Mouse (Mus musculus) neural tube, embryonic 14.5 days (tissue): ENCODE data around the gene Hoxb6. TPM values are rescaled to one million over a fixed set of nuclear protein-coding genes. Genes with fewer than 3 reads are reported as not detected.

ENCODE experiments used
- ATAC-seq: fragments of 200-750 bp; cut with Nextera tagmentation; 2 replicates; pipeline ENCODE4 v1.8.0; 2017; ENCODE audit warnings: low read depth, mild to moderate bottlenecking, moderate TSS enrichment, moderate library complexity
- H3K27ac ChIP-seq: fragments of 300-500 bp; sonication (generic); 2 replicates; pipeline ENCODE4 v1.5.1; 2014; ENCODE audit warnings: low read depth, mild to moderate bottlenecking, control low read depth, low read length, moderate library complexity, mixed read lengths
- H3K27me3 ChIP-seq: fragments of 300-500 bp; sonication (generic); 2 replicates; pipeline ENCODE4 v1.6.1; 2014; ENCODE audit warnings: low read length; ENCODE audit not compliant: control insufficient read depth, insufficient read depth
- H3K36me3 ChIP-seq: fragments of 300-500 bp; sonication (generic); 2 replicates; pipeline ENCODE4 v1.6.1; 2014; ENCODE audit warnings: low read length, mixed read lengths; ENCODE audit not compliant: control insufficient read depth, insufficient read depth
- H3K4me1 ChIP-seq: fragments of 300-500 bp; sonication (generic); 2 replicates; pipeline ENCODE4 v1.6.1; 2014; ENCODE audit warnings: low read length; ENCODE audit not compliant: control insufficient read depth, insufficient read depth
- H3K4me2 ChIP-seq: fragments of 300-500 bp; sonication (generic); 2 replicates; pipeline ENCODE4 v1.6.1; 2014; ENCODE audit warnings: mild to moderate bottlenecking, low read depth, low read length, control low read depth
- H3K4me3 ChIP-seq: fragments of 300-500 bp; sonication (generic); 2 replicates; pipeline ENCODE4 v1.5.1; 2014; ENCODE audit warnings: low read depth, low read length, control low read depth, mixed read lengths
- H3K9ac ChIP-seq: fragments of 300-500 bp; sonication (generic); replicated peaks from 2 replicates; pipeline ENCODE4 v1.6.1; 2014; ENCODE audit warnings: low read depth, mild to moderate bottlenecking, control low read depth, low read length, mixed read lengths
- H3K9me3 ChIP-seq: fragments of 300-500 bp; sonication (generic); 2 replicates; pipeline ENCODE4 v1.6.1; 2016; ENCODE audit warnings: low read length; ENCODE audit not compliant: control insufficient read depth
- WGBS: fragments of 180-500 bp; shearing (Covaris S2); extraction: QIAGEN DNeasy Blood & Tissue Kit; methylation state at CpG from one replicate; pipeline ENCODE4 v1.1.7; 2014; 5-methylcytosine and 5-hydroxymethylcytosine counted together
- polyA plus RNA-seq: library from polyadenylated mRNA; unstranded; fragments of >200 nt; fragmentation: Nextera tagmentation; extraction: Ambion mirVana; gene quantifications from 2 replicates; pipeline ENCODE4 v1.2.1, GENCODE M21; 2014

Gene Hoxb6
- polyA plus RNA-seq, 1 experiment from 2014 or later, result 138 TPM

GRCm38 (mm10) chr11:96303151-96304099, 11.1 kb downstream of the Hoxb6 start, which contains the start of gene Hoxb5:
Gene Hoxb5 (plus strand): TSS chr11:96303336.
- H3K4me2 ChIP-seq, result peak within 1 kb of the TSS; percentile 100
- peaks cover 39% of the 10 kb centered on the region for H3K36me3 ChIP-seq
- peak within 1 kb of the TSS; percentile 95 for H3K4me3 ChIP-seq
- no peaks in the 10 kb centered on the region for H3K9me3 ChIP-seq
- 1% methylated on average over 69 of the region's 69 CpGs for whole genome bisulfite sequencing
- H3K27me3 ChIP-seq, result no peaks in the 10 kb centered on the region
- peak within 1 kb of the TSS; percentile 100 for H3K27ac ChIP-seq
- H3K9ac ChIP-seq, result peak within 1 kb of the TSS; percentile 100
- ATAC-seq, result peak; percentile 55
- H3K4me1 ChIP-seq, result peaks cover 47% of the 10 kb centered on the region

GRCm38 (mm10) chr11:96304381-96305195, 12.3 kb downstream of the Hoxb6 start:
- H3K27ac ChIP-seq, result peak overlapping the region; percentile 100
- H3K27me3 ChIP-seq, result no peaks in the 10 kb centered on the region
- WGBS, result 2% methylated on average over 38 of the region's 38 CpGs
- peak overlapping the region; percentile 95 for H3K4me3 ChIP-seq
- no peaks in the 10 kb centered on the region for H3K9me3 ChIP-seq
- peak overlapping the region; percentile 100 for H3K9ac ChIP-seq
- peaks cover 55% of the 10 kb centered on the region for H3K4me1 ChIP-seq
- peaks cover 39% of the 10 kb centered on the region for H3K36me3 ChIP-seq
- peak overlapping the region; percentile 100 for H3K4me2 ChIP-seq
- no peak for ATAC-seq

GRCm38 (mm10) chr11:96305505-96306182, 13.4 kb downstream of the Hoxb6 start:
- no peaks in the 10 kb centered on the region for H3K27me3 ChIP-seq
- no peak for ATAC-seq
- H3K4me2 ChIP-seq, result peak overlapping the region; percentile 100
- H3K36me3 ChIP-seq, result peaks cover 37% of the 10 kb centered on the region
- peak overlapping the region; percentile 100 for H3K9ac ChIP-seq
- 16% methylated on average over 6 of the region's 6 CpGs for WGBS
- peak overlapping the region; percentile 95 for H3K4me3 ChIP-seq
- H3K9me3 ChIP-seq, result no peaks in the 10 kb centered on the region
- H3K4me1 ChIP-seq, result peaks cover 57% of the 10 kb centered on the region
- peak overlapping the region; percentile 100 for H3K27ac ChIP-seq

- peak overlapping the region; percentile 100 for H3K4me2 ChIP-seq
- H3K9me3 ChIP-seq, result no peaks in the 10 kb centered on the region
- peak overlapping the region; percentile 95 for H3K4me3 ChIP-seq
- peaks cover 31% of the 10 kb centered on the region; the same call in 1 of the 2 replicates for H3K36me3 ChIP-seq
- 9% methylated on average over 7 of the region's 7 CpGs for WGBS
- no peaks in the 10 kb centered on the region for H3K27me3 ChIP-seq
- ATAC-seq, result 0 out of 2 replicates have a peak, but pooled peaks have one; percentile 1
- H3K27ac ChIP-seq, result peak overlapping the region; percentile 100
- peak overlapping the region; percentile 100 for H3K9ac ChIP-seq
- H3K4me1 ChIP-seq, result peaks cover 59% of the 10 kb centered on the region
Observed at GRCm38 (mm10) chr11:96306183-96306907, 14.1 kb downstream of the Hoxb6 start.

- no peaks in the 10 kb centered on the region for H3K27me3 ChIP-seq
- peak; percentile 77 for ATAC-seq
- peak overlapping the region; percentile 100 for H3K4me2 ChIP-seq
- peak overlapping the region; percentile 100 for H3K27ac ChIP-seq
- WGBS, result 4% methylated on average over 13 of the region's 13 CpGs
- peak overlapping the region; percentile 95 for H3K4me3 ChIP-seq
- no peaks in the 10 kb centered on the region for H3K9me3 ChIP-seq
- peaks cover 59% of the 10 kb centered on the region for H3K4me1 ChIP-seq
- peaks cover 26% of the 10 kb centered on the region; the same call in 1 of the 2 replicates for H3K36me3 ChIP-seq
- H3K9ac ChIP-seq, result peak overlapping the region; percentile 100
Observed at GRCm38 (mm10) chr11:96306908-96307269, 14.6 kb downstream of the Hoxb6 start.

GRCm38 (mm10) chr11:96308763-96309162, 16.5 kb downstream of the Hoxb6 start:
- H3K36me3 ChIP-seq, result peaks cover 18% of the 10 kb centered on the region; the same call in 1 of the 2 replicates
- H3K9ac ChIP-seq, result peak overlapping the region; percentile 100
- WGBS, result 5% methylated on average over 4 of the region's 4 CpGs
- H3K4me2 ChIP-seq, result peak overlapping the region; percentile 100
- peak overlapping the region; percentile 100 for H3K27ac ChIP-seq
- ATAC-seq, result no peak
- H3K4me1 ChIP-seq, result peaks cover 65% of the 10 kb centered on the region
- H3K27me3 ChIP-seq, result no peaks in the 10 kb centered on the region
- peak overlapping the region; percentile 95 for H3K4me3 ChIP-seq
- H3K9me3 ChIP-seq, result no peaks in the 10 kb centered on the region

- H3K27ac ChIP-seq, result peak overlapping the region; percentile 100
- H3K4me1 ChIP-seq, result peaks cover 67% of the 10 kb centered on the region
- 0% methylated on average over 4 of the region's 4 CpGs for WGBS
- H3K36me3 ChIP-seq, result peaks cover 13% of the 10 kb centered on the region; the same call in 1 of the 2 replicates
- peak overlapping the region; percentile 100 for H3K4me2 ChIP-seq
- no peak for ATAC-seq
- no peaks in the 10 kb centered on the region for H3K27me3 ChIP-seq
- no peaks in the 10 kb centered on the region for H3K9me3 ChIP-seq
- H3K9ac ChIP-seq, result peak overlapping the region; percentile 100
- H3K4me3 ChIP-seq, result peak overlapping the region; percentile 95
Observed at GRCm38 (mm10) chr11:96309288-96309687, 17.0 kb downstream of the Hoxb6 start.
